Mouse (Mus musculus): ENCODE data around the gene Tmem101.
"Not testable (repeated sequence)": the region's sequence is repeated elsewhere in the genome, so short reads cannot be mapped to it uniquely, and the experiment has no call there.

Gene Tmem101

DNA sequence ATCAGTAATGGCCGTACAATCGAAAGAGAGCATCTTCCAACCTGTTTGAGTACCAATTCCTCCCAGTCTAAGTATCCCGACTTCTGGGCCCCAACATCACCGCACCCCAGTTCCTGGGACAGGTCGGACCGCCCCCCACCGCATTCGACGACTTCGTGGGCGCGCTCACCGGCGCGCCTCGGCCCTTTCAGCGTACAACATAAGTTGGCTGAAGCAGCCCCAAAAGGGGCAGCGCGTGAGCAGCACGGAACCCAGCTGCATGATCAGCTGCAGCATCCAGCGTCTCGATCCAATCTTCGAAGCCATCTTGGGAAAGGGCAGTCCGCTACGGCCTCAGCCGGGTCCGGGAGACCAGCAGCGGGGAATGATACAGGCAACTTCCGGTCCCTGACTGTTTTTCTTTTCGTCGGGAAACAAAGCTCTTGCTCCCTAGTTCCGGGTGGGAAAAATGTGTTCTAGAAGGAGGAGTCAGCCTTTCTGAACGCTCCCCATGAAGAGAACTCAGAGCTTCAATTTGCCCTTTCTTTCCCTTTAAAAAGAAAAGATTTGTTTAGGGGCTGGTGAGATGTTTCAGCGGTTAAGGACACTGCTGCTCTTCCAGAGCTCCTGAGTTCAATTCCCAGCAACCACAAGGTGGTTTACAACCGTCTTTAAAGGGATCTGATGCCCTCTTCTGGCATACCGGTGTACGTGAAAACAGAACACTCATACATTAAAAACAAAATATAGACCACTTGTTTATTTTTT, at the start of gene Tmem101:
TSS of gene Tmem101 (minus strand) at position 366 of the 747 bp plus-strand sequence.
- peak; percentile 68 to 82 for DNase-seq (ENCODE audit: low read depth in 1 of 2, low spot score in 2 of 2)

DNA sequence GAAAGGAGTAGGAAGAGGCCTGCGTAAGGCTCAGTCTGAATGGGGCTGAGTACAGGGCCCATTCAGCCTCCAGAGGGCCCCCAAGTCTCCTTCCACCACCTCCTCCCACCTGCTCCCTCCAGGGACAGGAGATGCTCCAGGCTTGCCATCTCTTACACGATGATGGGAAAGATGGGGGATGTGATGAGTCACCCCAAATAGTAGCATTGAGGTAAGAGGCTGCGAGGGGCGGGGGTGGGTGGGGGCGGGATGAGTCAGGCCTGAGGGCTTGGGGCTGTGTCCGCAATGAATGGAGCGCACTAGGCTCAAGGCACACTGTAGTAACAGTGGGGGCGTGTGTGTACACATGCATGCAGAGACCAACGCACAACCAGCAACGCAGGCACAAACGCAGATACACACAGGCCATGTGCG, 45.2 kb upstream of the Tmem101 start:
- DNase-seq (ENCODE audit: low read depth in 1 of 2, low spot score in 2 of 2): no peak

DNA sequence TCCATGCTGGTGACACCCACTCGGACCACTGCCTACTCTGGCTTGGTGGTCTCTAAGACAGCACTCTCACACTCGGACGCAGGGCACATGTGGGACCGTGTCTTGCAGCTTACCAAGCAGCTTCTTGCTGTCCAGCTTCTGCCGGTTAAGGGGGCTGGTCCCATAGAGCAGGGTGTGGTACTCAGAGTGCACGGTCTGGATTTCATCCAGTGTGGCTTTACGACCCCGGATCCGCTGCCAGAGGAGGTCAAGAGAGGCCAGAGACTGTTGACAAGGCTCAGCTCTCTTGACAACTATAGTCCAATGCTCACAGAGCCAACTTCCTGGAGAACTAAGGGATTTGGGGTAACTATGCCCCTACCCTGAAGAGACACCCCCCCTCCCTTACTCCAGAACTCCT, 43.7 kb upstream of the Tmem101 start:
- no peak for DNase-seq (ENCODE audit: low read depth in 1 of 2, low spot score in 2 of 2)

DNA sequence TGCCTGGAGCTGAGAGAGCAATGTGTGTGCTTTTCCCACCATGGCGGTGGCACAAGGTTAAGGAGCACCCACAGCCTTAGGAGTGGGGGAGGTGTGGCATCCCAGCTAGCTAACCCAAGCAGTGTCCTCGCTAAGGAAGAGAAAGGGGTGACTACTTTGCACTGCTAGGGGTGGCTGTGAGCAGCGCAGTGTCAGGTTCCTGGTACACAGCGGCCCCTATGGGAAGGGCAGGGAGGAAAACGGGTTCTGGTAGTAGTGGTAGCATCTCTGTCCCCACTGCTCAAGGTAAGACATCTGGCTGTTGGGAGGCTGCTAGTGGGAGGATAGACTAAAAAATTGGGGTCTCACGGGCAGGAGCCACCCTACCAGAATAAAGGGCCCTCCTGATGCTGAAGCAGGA, 42.0 kb upstream of the Tmem101 start:
- DNase-seq (ENCODE audit: low read depth in 1 of 2, low spot score in 2 of 2): no peak

DNA sequence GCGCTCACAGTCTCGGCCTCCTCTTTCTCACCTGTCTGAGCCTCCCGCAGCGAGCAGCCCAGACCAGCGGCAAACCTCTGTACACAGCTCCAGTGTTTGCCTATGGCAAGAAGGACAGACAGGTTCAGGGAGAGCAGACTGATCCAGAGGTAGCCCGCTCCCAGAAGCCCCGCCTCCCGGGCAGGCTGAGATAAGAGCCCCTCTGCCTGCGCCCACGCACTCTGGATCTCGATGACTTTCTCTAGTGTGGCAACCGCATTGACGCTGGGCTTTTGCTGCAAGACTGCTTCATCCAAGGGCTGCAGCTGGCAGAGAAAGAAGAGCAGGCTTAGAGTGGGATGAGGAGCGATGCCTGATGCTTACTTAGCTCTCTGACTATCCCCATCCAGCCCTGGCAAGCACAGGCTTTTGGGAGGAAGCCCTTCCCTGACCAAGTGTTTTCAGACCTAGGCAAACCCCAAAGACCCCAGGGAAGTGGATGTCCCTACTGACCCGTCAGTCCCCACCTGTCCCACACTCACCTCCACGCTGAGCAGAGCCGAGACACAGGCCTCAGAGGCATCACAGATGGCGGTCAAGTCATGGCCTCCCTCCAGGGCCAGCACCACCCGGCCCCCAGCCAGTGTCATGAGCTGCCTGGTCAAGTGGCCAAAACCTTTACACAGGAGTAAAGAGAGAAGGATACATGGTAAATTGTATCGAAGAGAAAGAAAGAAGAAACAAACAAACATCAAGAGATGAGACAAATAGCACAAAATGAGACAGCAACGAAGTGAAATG, 40.0 kb upstream of the Tmem101 start:
- no peak for DNase-seq (ENCODE audit: low read depth in 1 of 2, low spot score in 2 of 2)

DNA sequence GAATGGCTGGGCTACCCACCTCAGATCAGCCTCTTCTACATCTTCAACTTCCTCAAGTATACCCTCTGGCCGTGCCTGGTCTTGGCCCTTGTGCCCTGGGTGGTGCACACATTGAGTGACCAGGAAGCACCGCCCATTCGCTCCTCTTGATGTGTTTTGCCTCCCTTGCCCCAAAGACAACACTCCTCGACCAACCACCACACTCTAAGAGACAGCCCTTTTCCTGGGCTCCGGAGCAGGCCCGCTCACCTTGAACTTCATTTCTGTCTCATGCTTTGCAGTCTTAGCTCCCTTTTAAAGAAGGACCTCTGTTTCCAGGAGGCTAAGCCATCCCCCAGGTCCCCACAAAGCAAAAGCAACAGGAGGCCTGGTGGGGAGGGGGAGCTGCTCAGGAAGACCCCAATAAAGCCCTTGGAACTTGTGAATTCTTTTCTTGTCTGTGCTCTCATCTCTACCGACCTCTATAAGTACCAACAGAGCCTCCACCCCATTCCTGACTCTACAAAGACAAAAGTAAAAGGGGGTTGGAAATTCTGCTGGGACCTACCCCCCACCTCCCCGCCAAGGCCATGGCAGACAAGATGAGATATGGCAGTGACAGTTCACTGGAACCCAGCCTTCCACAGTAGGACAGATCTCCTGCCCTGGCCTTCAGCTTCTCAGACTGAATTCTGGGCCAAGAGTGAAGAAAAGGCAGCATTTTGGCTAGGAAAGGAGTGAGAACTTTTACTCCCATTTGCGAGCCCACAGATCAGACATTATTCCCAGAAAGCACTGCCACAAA, 37.6 kb upstream of the Tmem101 start:
- DNase-seq (ENCODE audit: low read depth in 1 of 2, low spot score in 2 of 2): no peak

DNA sequence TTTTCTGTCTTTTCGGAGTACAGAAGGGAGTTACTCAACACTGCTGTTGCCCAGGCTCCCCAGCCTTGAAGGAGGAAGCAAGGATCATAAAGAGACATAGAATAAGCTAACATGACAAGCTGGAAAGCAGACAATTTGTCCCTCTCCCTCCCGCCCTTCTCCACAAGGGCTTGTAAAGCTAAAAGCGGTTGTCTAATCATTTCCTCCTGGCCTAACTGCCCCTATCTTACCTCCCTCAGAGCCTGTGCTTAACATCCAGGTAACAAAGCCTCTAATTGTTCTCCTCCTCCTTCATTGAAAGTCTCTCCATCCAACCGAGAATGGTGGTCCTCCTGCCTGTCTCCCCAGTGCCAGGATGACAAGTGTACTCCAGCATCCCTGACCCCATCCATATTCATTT, 34.6 kb upstream of the Tmem101 start:
- DNase-seq (ENCODE audit: low read depth in 1 of 2, low spot score in 2 of 2): no peak

DNA sequence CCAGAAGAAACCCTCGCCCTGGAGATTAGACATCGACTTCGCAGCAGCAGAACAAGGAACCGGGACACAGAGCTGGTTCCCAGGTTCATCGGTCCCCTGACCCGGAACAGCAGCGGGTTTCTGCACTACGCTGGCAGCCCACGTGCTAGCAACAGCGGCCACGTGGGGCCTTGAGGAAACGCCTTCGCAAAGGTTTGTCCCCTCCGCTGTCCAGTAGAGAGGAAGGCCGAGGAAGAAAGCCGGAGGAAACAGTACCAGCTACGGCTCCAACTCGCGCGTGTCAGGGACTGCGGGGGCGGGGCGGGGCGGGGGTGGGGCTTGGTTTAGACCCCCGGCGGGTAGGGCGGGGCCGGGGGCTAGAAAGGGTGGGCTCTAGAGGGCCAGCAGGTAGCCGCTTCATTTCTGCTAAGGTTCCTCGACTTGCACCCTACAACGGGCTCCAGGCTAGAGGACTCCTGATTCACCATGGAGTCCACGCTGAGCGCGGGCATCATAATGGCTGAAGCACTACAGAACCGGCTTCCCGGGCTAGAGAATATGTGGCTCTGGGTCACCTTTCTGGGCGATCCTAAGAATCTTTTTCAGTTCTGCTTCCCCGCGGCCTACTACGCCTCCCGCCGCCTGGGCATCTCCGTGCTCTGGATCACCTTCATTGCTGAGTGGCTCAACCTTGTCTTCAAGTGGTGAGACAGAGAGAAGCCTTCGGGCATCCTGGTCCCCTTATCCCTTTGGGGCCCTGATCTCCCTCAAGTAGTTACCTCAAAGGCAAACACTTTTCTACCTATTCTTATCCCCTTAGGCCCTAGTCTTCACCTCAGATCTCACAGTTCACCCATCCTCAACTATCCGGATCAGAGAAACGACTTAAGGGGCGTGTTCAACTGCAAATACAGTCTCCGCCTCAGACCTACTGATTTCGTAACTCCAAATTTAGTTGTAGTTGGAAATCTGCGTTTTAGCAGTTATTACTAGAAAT, 33.5 kb upstream of the Tmem101 start, which contains the start of gene G6pc3:
TSS of gene G6pc3 (plus strand) at position 160 of the 976 bp plus-strand sequence.
- DNase-seq (ENCODE audit: low read depth in 1 of 2, low spot score in 2 of 2): peak; percentile 59 to 75

DNA sequence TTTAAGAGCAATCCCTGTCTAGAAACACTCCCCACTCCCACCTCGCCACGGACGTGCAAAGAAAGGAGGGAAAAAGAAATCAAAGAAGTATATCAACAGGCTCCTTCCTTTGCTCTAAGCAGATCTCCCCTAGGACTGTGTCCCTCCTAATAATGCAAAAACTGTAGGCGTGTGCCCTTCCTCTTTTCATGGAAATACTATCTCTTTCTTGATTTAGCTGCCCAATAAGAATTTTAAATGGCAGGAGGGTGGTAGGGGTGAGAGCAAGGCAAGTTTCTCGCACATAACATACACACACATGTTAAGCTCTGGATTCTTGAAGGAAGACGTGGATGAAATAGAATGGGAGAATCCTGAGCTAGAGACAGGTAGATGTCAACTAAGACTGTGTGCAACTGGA, 32.8 kb upstream of the Tmem101 start:
- no peak for DNase-seq (ENCODE audit: low read depth in 1 of 2, low spot score in 2 of 2)

DNA sequence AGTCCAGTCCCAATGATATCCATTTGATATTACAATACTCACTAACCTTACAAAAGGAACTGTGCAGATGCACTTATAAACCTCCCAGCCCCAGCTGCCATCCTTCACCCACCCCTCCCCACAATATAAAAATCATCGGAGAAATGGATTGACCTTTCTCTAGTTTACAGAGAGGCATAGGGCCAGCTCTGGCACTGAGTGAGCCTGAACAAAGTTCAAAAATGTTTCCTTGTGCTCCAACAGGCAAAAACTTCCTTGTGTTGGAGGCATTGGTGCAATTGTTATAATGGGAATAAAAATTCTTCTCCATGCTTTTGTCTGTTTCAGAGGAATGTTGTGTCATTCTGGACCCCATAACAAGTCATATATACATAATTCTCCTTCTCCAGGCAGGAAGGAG, 30.0 kb upstream of the Tmem101 start:
- no peak for DNase-seq (ENCODE audit: low read depth in 1 of 2, low spot score in 2 of 2)

DNA sequence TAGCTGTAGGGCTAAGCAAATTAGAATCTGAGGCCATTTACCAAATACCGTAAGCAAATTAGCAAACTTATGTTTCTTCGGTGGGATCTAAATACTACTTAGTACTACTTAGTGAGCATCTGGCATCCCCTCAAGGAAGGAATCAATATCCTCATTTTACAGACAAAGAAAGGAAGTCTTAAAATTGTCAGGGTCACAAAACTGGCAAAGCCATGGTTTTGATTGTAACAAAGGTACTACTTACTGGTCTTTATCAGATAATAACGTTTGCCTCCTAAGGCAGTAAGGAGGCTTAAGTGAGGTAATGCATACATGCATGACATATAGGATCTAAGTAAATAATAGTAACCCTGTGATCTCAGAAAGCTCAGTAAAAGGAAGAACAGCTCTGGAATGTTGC, 29.5 kb upstream of the Tmem101 start:
- DNase-seq (ENCODE audit: low read depth in 1 of 2, low spot score in 2 of 2): no peak

DNA sequence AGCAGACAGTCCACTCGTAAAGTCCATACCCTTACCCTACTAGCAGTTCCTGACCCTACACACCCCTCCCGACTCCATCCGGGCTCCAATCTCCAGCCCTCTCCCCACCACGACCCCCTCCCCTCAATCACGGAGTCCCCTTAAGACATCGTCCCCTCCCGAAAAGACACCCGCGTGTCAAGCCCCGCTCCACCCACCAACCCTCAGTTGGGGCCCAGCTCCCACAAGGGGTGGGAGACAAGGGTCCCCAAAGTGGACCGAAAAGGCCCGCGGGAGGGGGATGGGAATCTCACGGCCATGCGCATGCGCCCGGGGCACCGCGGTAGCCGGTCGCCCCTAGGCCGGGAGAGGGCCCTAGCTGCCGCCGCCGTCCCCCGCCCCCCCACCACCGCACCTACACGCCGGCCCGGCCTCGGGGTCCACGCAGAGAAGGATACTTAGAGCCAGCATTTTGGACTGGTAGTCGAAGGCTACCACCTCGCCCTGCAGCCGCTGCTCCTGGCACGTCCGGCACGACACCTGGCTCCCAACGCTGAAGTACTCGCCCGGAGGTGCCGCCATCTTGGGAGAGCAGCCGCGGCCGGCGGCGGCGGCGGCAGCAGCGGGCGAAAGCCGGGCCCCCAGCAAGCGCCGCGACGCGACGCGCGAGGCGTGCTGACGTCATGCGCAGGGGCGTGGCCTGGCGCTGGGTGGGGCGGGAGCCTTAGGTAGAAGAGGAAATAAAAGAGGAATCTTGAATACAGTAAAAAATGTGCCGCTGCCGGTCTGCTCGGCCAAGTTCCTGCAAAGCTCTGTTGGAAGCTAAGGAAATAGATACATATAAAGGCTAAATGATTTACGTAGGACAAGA, 28.7 kb upstream of the Tmem101 start, which contains the start of gene Lsm12:
TSS of gene Lsm12 (minus strand) at position 651 of the 850 bp plus-strand sequence.
- DNase-seq (ENCODE audit: low read depth in 1 of 2, low spot score in 2 of 2): peak; percentile 90 to 97

DNA sequence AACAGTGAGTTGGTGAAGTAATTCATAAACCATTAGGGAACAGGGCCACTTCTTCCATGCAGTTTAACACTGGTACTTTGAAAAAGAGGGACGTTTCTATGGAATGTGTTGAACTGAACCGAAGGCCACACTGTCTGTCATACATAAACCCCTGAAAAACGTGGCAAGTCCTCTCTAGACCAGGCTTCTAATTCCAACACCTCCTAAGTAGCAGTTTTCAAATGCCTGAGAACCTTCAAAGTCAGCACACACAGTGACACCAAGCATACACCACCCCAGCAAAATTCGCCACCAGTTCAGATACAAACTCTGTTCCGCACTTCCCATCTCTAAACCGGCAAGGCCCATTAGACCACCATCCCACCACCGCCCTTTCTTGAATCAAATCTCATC, 28.0 kb upstream of the Tmem101 start:
- no peak for DNase-seq (ENCODE audit: low read depth in 1 of 2, low spot score in 2 of 2)

DNA sequence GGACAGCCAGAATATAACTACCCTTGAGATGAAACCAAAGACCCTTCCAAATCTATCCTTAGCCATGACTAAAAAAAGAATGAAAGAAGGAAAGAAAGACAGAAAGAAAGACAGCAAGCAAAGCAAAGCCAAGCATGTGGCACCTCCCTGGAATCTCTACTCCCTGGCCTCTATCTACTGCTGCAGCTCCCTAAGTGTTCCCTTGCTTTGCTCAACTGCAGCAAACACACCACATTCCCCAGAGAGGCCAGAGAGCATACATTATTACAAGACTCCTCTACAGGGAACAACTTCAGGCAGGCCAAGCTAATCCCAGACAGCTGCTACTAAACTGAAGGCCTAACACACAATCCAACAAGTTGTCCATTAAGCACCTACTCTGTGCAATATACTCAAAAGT, 23.6 kb upstream of the Tmem101 start:
- DNase-seq (ENCODE audit: low read depth in 1 of 2, low spot score in 2 of 2): no peak

DNA sequence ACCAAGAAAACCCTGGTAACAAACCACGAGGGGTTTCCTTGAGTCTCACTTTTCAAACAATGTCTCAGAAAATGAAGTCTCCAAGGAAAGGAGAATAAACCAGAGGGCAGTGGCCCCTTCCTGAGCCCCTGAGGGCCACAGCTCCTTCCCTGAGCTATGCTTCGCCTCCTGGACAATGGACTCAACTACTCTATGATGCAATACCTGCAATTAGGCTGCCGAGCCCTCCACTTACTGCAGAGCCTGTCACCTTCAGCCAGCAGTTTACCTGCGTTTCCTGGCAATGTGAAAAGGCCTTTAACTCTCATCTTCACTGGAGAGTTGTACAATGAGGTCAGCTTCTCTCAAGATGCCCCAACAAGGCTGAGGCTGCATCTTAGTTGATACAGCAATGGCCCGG, 12.5 kb upstream of the Tmem101 start:
- DNase-seq (ENCODE audit: low read depth in 1 of 2, low spot score in 2 of 2): no peak

DNA sequence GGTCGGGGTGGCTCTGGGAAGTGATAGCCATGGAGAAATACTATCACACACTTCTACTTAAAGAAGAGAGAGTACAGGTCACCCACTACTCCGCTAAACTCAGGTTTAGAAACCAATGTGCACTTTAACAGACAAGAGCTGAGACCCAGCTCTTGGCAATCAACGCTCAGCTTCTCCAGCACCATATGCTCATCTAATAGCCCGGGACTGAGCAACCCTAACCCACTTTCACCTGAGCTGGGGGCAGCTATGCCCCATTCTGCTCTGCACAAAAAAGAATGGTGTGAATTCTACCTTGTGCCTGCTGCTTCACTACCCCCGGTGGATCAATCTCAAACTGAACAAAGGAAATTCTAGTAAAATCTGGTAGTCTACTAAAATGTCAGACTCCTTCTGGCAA, 11.3 kb upstream of the Tmem101 start:
- DNase-seq (ENCODE audit: low read depth in 1 of 2, low spot score in 2 of 2): no peak

DNA sequence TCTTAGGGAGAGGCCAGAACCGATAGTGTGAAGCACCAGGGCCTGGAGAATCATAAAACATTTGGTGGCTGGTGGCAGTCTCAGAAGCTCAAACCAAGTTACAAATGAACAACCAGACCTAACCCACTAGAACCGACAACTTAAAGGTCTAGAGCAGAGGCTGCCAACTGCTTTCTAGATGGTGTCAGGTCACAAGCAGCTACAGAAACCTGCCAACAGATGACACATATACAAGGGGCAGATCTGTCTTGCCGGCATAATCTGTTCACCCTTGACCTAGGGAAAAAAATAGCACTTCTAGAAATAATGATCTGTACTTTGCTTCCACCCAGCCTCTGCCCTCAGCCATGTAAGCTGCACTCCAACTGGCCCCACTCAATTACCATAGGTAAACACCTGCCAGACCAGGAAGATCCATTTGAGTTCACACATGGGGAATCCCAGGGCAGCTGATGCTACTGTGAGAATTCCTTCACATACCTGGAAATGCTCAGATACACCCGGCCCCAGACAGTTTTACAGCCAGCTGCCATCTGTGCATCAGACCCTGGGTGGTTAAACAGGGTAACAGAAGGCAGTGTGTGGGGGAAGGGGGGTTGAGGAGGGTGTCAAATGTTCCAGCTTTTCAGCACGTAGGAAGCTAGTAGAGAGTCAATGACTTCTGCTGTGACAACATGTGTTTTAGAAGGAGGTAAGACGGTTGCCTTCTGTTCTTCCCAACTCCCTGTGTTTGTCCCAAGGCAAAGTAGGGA, 9.9 kb upstream of the Tmem101 start:
- no peak for DNase-seq (ENCODE audit: low read depth in 1 of 2, low spot score in 2 of 2)

DNA sequence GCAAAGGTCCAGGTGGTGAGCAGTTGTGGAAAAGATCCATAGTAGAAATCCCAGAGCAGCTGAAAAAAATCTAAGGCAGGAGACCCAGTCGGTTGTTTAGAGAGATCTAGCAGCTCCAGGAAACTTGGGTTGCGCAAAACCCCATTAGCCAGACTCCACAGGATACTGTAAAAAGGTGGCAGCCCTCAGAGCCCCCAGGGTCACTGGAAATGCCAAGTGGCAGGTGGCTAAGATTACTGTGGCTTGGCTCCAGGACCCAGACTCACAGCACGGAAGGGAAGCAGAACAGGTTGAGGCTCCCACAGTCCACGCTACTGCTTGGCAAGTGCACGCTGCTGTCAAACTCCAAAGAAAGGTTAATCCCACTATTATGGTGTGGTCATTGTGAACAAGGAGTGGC, 3.6 kb upstream of the Tmem101 start:
- no peak for DNase-seq (ENCODE audit: low read depth in 1 of 2, low spot score in 2 of 2)

DNA sequence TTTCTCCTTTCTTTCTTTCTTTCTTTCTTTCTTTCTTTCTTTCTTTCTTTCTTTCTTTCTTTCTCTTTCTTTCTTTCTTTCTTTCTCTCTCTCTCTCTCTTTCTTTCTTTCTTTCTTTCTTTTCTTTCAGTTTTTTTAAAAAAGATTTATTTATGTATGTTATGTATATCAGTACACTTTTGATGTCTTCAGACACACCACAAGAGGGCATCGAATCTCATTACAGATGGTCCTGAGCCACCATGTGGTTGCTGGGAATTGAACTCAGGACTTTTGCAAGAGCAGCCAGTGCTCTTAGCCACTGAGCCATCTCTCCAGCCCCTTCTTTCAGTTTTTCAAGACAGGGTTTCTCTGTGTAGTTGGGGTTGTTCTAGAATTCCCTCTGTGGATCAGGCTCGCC, 1.8 kb upstream of the Tmem101 start:
- DNase-seq (ENCODE audit: low read depth in 1 of 2, low spot score in 2 of 2): not testable (repeated sequence)

All from monocyte, adult 2 months (primary cell).